Mouse (Mus musculus): ENCODE results near the gene Myt1l. TPM values are rescaled to one million over a fixed set of nuclear protein-coding genes. Genes with fewer than 3 reads are reported as not detected.

Myt1l gene
- polyA plus RNA-seq, 1 experiment from 2014 or later, result 228 TPM

DNA sequence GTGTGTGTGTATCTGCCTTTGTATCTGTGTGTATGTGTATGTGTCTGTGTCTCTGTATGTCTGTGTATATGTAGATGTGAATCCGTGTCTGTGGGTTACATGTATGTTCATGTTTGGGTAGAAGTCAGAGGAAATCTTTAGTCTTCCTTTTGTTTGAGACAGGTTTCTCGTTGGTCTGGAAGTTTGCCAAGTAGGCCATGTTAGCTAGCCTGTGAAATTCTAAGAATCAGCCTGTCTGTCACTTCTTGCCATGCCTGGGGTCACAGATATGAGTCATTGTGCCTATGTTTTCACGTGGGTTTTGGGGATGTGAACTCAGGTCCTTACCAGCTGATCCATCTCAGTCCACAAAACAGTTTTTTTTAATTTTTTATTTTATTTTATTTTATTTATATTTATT is 128.9 kb downstream of the Myt1l start:
- Histone ChIP-seq H3K27me3 (replicated peaks) (no peaks in the 10 kb centered on the region), H3K9me3 (replicated peaks) (no peaks in the 10 kb centered on the region), H3K4me1 (peaks cover 36% of the 10 kb centered on the region), H3K4me2 (no peak overlapping the region), H3K9ac (replicated peaks) (no peak overlapping the region), H3K27ac (replicated peaks) (0 out of 2 replicates have a peak overlapping the region, but pooled peaks have one; percentile 10), H3K4me3 (replicated peaks) (no peak overlapping the region), H3K36me3 (no peaks in the 10 kb centered on the region; the same call in 1 of the 2 replicates)
- WGBS, result 54% methylated on average over 3 of the region's 3 CpGs
- no peak for ATAC-seq (ENCODE audit: low FRiP score)

- Histone ChIP-seq H3K4me2 (no peak overlapping the region), H3K9ac (replicated peaks) (no peak overlapping the region), H3K27me3 (replicated peaks) (no peaks in the 10 kb centered on the region), H3K36me3 (no peaks in the 10 kb centered on the region), H3K9me3 (replicated peaks) (no peaks in the 10 kb centered on the region), H3K4me3 (replicated peaks) (no peak overlapping the region), H3K27ac (replicated peaks) (no peak overlapping the region), H3K4me1 (peaks cover 38% of the 10 kb centered on the region)
- ATAC-seq (ENCODE audit: low FRiP score), result no peak
- 74% methylated on average over 2 of the region's 2 CpGs for WGBS
Observed at GRCm38 (mm10) chr12:29657870-29658269, 129.7 kb downstream of the Myt1l start.

DNA sequence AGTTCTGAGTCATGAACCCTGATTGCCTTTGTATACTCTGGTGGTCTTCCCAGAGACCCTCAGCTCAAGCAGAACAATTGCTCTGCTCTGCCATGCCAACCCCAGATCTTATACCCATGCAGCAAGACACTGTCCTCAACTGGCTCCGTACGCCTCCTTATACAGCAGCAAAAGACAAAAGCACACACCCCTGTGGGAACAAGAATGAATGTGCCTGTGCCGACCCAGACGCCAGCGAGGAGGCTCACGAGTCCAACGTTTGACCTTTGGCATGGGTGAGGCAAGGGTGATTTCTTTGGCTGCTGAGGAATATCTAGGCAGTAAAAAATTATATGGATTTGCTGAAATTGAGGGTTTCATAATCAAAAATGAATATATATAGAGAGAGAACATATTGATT is 143.8 kb downstream of the Myt1l start:
- H3K9me3 ChIP-seq (replicated peaks), result no peaks in the 10 kb centered on the region
- H3K4me3 ChIP-seq (replicated peaks), result no peak overlapping the region
- no peak overlapping the region for H3K27ac ChIP-seq (replicated peaks)
- ATAC-seq (ENCODE audit: low FRiP score), result no peak
- H3K27me3 ChIP-seq (replicated peaks), result no peaks in the 10 kb centered on the region
- H3K4me2 ChIP-seq, result no peak overlapping the region
- 87% methylated on average over 7 of the region's 7 CpGs for WGBS
- H3K9ac ChIP-seq (replicated peaks), result no peak overlapping the region
- no peaks in the 10 kb centered on the region for H3K36me3 ChIP-seq
- peaks cover 9% of the 10 kb centered on the region for H3K4me1 ChIP-seq

- Histone ChIP-seq H3K4me3 (replicated peaks) (no peak overlapping the region), H3K36me3 (no peaks in the 10 kb centered on the region), H3K27ac (replicated peaks) (peak overlapping the region; percentile 60; the same call in 1 of the 2 replicates), H3K4me1 (peaks cover 9% of the 10 kb centered on the region), H3K9me3 (replicated peaks) (no peaks in the 10 kb centered on the region), H3K4me2 (no peak overlapping the region), H3K9ac (replicated peaks) (no peak overlapping the region), H3K27me3 (replicated peaks) (no peaks in the 10 kb centered on the region)
- 46% methylated on average over 14 of the region's 14 CpGs for WGBS
- ATAC-seq (ENCODE audit: low FRiP score), result peak; percentile 61
Observed at GRCm38 (mm10) chr12:29675594-29676362, 147.6 kb downstream of the Myt1l start.

GRCm38 (mm10) chr12:29682384-29682783 is 154.2 kb downstream of the Myt1l start:
- no peak overlapping the region for H3K4me2 ChIP-seq
- no peak overlapping the region for H3K27ac ChIP-seq (replicated peaks)
- ATAC-seq (ENCODE audit: low FRiP score), result no peak
- H3K4me1 ChIP-seq, result peaks cover 10% of the 10 kb centered on the region; the same call in 1 of the 2 replicates
- no peaks in the 10 kb centered on the region for H3K9me3 ChIP-seq (replicated peaks)
- 85% methylated on average over 8 of the region's 8 CpGs for WGBS
- H3K27me3 ChIP-seq (replicated peaks), result no peaks in the 10 kb centered on the region
- no peak overlapping the region for H3K9ac ChIP-seq (replicated peaks)
- no peaks in the 10 kb centered on the region for H3K36me3 ChIP-seq
- H3K4me3 ChIP-seq (replicated peaks), result no peak overlapping the region

DNA sequence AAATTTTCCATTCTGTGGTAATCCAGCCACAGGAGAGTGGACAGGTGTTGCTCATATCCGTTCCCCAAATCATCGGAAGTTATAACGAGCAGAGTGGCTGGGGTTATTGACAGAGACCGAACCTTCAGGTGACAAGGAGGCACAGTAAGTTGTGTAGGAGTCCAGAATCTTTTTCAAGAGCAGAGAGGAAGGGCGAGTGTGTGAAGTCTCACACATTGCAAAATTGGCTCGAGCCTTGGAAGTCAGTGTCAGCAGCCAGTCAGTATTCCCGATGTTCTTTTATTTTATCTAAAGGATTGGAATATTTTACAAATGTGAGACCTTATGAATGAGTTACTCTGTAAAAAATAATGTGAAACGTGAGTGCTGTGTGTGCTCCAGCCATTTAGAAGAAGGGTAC is 154.8 kb downstream of the Myt1l start:
- no peaks in the 10 kb centered on the region for H3K9me3 ChIP-seq (replicated peaks)
- no peak for ATAC-seq (ENCODE audit: low FRiP score)
- H3K4me3 ChIP-seq (replicated peaks), result no peak overlapping the region
- H3K4me1 ChIP-seq, result peaks cover 10% of the 10 kb centered on the region; the same call in 1 of the 2 replicates
- H3K27ac ChIP-seq (replicated peaks), result no peak overlapping the region
- no peak overlapping the region for H3K4me2 ChIP-seq
- H3K36me3 ChIP-seq, result no peaks in the 10 kb centered on the region
- H3K9ac ChIP-seq (replicated peaks), result no peak overlapping the region
- no peaks in the 10 kb centered on the region for H3K27me3 ChIP-seq (replicated peaks)
- WGBS, result 92% methylated on average over 8 of the region's 8 CpGs

DNA sequence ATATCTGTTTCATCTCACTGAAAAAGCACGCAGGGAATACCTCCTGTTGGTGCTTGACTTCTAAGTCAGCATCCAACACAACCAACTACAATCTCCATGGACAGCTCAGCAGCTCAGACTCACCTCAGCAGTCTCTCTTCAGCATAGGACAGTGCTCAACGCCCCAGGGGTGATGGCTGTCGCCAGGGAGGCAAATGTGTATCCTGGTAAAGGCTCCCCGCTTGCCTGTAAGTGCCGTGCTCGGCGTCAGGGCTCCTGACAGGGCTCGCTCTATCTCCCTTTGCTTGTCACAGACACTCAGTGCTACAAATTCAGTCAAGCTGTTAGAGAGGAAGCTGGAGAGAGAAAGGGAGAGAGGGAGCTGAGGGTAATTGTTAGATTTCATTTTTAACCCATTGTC is 158.1 kb downstream of the Myt1l start:
- Histone ChIP-seq H3K27me3 (replicated peaks) (no peaks in the 10 kb centered on the region), H3K27ac (replicated peaks) (0 out of 2 replicates have a peak overlapping the region, but pooled peaks have one; percentile 6), H3K9me3 (replicated peaks) (no peaks in the 10 kb centered on the region), H3K4me2 (no peak overlapping the region), H3K4me1 (peaks cover 10% of the 10 kb centered on the region; the same call in 1 of the 2 replicates), H3K4me3 (replicated peaks) (no peak overlapping the region), H3K9ac (replicated peaks) (no peak overlapping the region), H3K36me3 (no peaks in the 10 kb centered on the region)
- no peak for ATAC-seq (ENCODE audit: low FRiP score)
- WGBS, result 58% methylated on average over 8 of the region's 8 CpGs

DNA sequence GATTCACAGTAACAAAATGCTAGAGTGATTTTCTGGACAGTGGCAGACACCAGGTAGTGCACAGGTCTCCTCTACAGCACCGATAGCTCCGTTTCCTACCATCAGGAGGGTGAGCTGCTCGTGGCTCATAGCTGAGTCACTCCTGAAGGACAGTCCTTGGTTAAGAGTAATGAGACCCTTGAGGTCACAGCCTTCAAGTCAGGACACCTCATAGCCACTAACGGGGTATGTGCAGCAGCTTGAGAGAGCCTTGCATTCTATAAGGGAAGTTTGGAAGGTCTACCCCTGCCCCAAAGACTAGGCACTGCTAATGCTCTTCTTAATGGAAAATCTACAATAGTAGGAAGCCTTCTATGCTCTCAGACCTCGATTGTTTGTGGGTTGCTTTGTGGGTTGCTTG is 163.4 kb downstream of the Myt1l start:
- no peak for ATAC-seq (ENCODE audit: low FRiP score)
- WGBS, result 73% methylated on average over 5 of the region's 5 CpGs

DNA sequence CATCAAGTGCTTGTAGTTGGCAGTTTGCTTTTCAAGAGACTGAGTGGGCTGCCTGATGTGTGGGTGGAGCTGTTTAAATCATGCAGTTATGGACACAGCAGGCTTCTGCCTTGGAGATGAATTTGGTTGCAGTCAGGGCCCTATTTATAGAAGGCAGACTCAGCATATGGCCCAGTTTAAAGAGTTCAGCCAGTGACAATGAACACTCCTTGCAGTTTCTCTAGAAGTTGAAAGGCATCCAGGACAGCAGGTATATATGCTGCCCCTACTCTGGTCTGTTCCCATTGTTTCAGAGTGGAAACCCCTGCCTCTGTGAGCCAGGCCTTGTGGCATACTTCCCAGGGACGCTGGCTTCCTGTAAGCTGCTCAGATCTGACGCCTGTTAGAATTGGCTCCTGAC is 167.0 kb downstream of the Myt1l start:
- H3K27me3 ChIP-seq (replicated peaks), result no peaks in the 10 kb centered on the region
- no peak overlapping the region for H3K9ac ChIP-seq (replicated peaks)
- ATAC-seq (ENCODE audit: low FRiP score), result no peak
- no peak overlapping the region for H3K4me3 ChIP-seq (replicated peaks)
- 42% methylated on average over 2 of the region's 2 CpGs for WGBS
- H3K4me1 ChIP-seq, result peaks cover 68% of the 10 kb centered on the region
- no peaks in the 10 kb centered on the region for H3K9me3 ChIP-seq (replicated peaks)
- no peak overlapping the region for H3K4me2 ChIP-seq
- peak overlapping the region; percentile 52 for H3K27ac ChIP-seq (replicated peaks)
- H3K36me3 ChIP-seq, result no peaks in the 10 kb centered on the region

More for the DNA sequence above, 163.4 kb downstream of the Myt1l start:
- no peaks in the 10 kb centered on the region for H3K27me3 ChIP-seq (replicated peaks)
- H3K36me3 ChIP-seq, result no peaks in the 10 kb centered on the region
- no peak overlapping the region for H3K9ac ChIP-seq (replicated peaks)
- no peaks in the 10 kb centered on the region for H3K9me3 ChIP-seq (replicated peaks)
- no peak overlapping the region for H3K4me3 ChIP-seq (replicated peaks)
- peaks cover 35% of the 10 kb centered on the region for H3K4me1 ChIP-seq
- H3K27ac ChIP-seq (replicated peaks), result peak overlapping the region; percentile 37; the same call in 1 of the 2 replicates
- no peak overlapping the region for H3K4me2 ChIP-seq

GRCm38 (mm10) chr12:29697526-29698500 is 169.6 kb downstream of the Myt1l start:
- 41% methylated on average over 12 of the region's 12 CpGs for WGBS
- peak; percentile 59 for ATAC-seq (ENCODE audit: low FRiP score)
- Histone ChIP-seq H3K4me1 (peaks cover 79% of the 10 kb centered on the region), H3K27ac (replicated peaks) (peak overlapping the region; percentile 91), H3K9me3 (replicated peaks) (no peaks in the 10 kb centered on the region), H3K4me3 (replicated peaks) (no peak overlapping the region), H3K9ac (replicated peaks) (no peak overlapping the region), H3K4me2 (peak overlapping the region; percentile 17; the same call in 1 of the 2 replicates), H3K36me3 (no peaks in the 10 kb centered on the region), H3K27me3 (replicated peaks) (no peaks in the 10 kb centered on the region)

- Histone ChIP-seq H3K27ac (replicated peaks) (peak overlapping the region; percentile 91), H3K36me3 (no peaks in the 10 kb centered on the region), H3K4me2 (peak overlapping the region; percentile 19; the same call in 1 of the 2 replicates), H3K9me3 (replicated peaks) (no peaks in the 10 kb centered on the region), H3K4me3 (replicated peaks) (no peak overlapping the region), H3K27me3 (replicated peaks) (no peaks in the 10 kb centered on the region), H3K9ac (replicated peaks) (no peak overlapping the region), H3K4me1 (peaks cover 84% of the 10 kb centered on the region)
- ATAC-seq (ENCODE audit: low FRiP score), result 0 out of 2 replicates have a peak, but pooled peaks have one; percentile 7
- 14% methylated on average over 3 of the region's 3 CpGs for WGBS
Observed at GRCm38 (mm10) chr12:29698541-29698940, 170.4 kb downstream of the Myt1l start.
